Mouse (Mus musculus): ENCODE results near the gene Ccdc62.

Ccdc62 gene

DNA sequence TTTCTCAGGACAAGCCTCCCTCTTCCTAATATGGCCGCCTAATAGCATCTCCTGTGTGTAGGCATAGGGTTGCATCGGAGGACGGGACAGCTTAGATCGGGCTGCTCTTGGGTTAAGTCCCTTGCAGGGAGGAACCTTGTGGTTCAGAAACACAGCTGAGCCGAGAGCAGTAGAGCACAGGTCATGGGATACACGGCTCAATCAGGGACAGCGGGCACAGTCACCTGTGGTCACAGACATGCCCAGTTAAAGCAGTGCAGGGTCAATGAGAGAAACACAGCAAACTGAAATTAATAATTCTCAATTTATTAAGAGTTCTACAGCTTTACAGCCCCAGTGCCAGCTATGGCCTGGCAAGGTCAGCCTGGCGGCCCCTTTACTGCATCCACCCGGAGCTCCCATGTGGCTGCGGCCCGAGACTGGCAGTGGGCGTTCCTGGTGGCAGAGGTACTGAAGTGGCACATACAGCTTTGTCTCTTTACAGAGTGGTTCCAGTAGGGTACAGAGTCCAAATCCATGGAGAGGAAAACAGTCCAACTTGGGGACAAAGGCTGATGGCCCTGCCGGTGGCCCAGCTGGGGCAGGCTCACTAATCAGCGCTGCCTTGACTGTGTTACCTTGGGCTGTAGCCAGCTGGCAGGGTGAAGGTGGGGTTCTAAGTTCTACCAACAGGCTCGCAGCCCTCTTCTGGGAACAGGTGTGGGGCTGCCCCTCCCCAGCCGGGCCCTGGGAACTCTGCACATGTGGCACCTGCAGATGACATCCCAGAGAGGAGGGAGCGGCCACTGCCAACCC lies 74.1 kb downstream of the Ccdc62 start:
- DNase-seq (ENCODE audit: low spot score), result no peak

DNA sequence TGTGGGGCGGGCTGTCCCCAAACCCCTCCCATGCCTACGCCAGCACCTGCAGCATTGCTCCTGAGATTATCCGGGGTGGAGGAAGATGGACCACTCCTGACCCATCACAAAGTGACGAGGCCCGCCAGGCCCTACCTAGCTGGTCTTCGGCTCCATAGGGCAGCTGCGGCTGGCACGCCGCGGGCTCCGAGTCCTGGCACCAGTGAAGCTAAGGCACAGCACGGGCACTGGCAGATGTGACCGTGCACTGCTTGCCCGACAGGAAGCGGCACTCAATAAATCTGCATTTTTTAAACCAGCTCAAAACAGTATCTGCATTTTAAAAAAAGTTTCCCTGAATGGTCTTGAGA lies 74.6 kb downstream of the Ccdc62 start:
- DNase-seq (ENCODE audit: low spot score), result no peak

- DNase-seq (ENCODE audit: low spot score), result no peak
Measured at GRCm38 (mm10) chr5:124005591-124005990, 75.1 kb downstream of the Ccdc62 start.

DNA sequence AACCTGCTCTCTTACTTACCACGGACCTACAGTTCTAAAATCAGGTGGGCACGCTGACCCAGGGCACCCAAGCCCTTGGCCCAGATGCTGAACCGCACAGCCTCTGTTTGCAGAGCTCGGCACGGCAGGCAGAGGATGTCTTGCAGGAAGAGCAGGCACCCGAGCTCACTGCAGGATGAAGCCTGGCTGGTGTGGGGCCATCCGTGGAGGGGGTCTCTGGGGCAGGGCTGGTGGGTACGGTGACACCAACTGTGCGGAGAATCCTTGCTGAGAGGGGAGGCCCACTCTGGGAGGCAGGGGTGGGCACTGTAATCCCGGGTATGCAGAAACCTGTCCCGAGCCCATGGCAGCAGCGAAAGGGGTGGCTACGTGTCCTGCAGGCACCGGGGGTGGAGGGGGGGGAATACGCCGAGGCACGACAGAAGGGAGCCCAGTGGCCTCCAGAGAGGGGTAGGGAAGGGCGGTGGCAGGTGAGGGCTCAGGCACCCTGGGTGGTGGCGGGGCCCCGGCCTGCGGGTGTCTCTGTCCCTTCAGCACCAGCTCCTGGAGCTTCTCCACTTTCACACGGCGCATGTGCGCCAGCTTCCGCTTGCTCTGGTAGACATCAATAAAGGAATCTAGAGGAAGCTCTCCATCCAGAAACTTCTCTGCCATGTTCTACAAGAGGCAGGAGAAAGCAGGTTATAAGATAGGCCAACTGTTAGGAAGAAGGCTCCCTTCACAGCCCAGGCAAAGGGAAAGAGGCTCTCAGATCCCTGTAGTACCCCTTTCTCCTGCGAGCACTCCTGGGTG lies 75.8 kb downstream of the Ccdc62 start:
- no peak for DNase-seq (ENCODE audit: low spot score)

DNA sequence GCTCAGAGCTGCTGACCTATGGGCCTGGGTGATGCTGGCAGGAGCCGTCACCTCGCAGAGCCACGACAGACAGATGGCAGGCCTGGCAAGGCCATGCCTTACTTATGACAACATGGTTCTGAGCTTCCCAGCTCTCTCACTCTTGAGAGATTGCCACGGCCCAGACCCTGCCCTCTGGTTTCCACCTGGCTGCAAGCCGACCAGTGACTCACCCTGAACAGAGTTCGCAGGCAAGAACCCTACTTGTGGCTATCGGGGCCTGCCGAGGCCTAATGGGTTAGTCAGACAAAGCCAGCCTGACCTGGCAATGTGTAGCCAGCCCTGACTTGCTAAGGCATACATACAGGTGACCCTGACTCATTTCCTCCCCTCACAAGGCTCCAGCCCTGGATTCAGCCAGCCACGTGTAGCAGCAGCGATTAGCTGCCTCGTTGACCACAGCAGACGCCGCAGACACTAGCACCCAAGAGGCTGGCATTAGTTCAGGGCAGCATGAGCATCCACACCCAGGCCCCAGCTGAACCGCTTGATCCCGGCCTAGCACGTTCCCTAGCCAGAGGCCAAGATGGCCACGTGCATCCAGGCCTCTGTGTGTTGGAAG lies 76.5 kb downstream of the Ccdc62 start:
- no peak for DNase-seq (ENCODE audit: low spot score)

GRCm38 (mm10) chr5:124010077-124010476 lies 79.6 kb downstream of the Ccdc62 start:
- DNase-seq (ENCODE audit: low spot score), result no peak

GRCm38 (mm10) chr5:124010910-124011655 lies 80.6 kb downstream of the Ccdc62 start:
- peak; percentile 65 for DNase-seq (ENCODE audit: low spot score)

GRCm38 (mm10) chr5:124011927-124012326 lies 81.4 kb downstream of the Ccdc62 start:
- no peak for DNase-seq (ENCODE audit: low spot score)

DNA sequence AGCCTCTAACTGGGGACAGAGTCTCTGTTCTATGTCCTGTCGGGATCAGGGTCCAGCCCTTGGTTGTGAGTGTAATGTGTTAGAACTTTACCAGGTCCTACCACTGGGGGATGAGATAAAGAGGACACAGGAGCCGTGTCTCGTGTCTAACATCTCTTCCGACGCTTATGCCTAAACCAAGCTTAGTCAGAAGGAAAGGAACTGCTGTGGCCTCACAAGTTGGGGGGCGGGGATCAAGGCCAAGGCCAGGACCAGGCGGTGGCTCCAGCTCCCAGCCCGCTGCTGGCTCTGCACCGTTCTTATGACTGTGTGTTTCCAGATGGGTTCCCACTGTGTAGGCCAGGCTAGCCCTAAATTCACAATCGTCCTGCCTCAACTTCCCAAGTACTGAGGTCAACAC lies 82.4 kb downstream of the Ccdc62 start:
- no peak for DNase-seq (ENCODE audit: low spot score)

- DNase-seq (ENCODE audit: low spot score), result no peak
Measured at GRCm38 (mm10) chr5:124013747-124014146, 83.3 kb downstream of the Ccdc62 start.

- DNase-seq (ENCODE audit: low spot score), result no peak
Measured at GRCm38 (mm10) chr5:124014180-124014579, 83.7 kb downstream of the Ccdc62 start.

DNA sequence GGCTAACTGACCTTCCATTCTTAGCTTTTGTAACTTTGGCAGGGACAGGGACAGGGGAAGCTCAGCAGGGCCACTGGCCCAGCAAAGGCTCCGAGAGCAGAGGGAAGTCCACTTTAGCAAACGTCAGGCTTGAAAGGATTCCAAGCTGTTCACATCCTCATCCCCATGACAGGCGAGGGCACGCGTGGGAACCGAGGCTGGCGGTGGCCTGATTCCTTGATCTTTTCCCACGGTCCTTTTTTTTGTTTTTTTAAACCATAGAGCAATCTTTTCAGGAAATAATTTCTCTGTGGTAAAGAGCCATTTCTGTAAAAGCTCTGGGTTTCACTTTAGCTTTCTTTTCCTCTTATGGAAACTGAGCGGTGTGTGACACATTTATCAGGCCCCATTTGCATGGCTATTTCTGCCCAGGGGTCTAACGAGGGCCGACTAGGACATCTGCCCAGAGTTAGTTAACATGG lies 84.3 kb downstream of the Ccdc62 start:
- DNase-seq (ENCODE audit: low spot score), result no peak

DNA sequence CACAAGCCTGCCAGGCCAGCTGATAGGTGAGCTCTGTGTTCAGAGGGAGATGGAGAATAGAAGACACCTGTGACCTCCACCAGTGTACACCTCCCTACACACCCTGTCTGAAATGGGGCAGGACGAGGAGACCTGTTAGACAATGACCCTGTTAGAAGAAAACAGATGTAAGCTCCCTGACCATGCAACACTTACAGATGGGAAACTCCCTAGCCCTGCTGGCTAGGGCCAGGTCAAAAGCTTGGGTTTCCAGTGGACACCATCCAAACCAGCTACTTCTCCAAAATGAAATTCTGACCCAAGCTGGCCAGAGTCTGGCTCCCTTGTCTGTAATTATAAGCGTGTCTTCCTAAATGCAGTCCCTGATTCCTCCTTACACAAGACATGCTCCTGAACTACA lies 85.2 kb downstream of the Ccdc62 start:
- no peak for DNase-seq (ENCODE audit: low spot score)

GRCm38 (mm10) chr5:124016291-124016821 lies 85.9 kb downstream of the Ccdc62 start:
- DNase-seq (ENCODE audit: low spot score), result no peak

- no peak for DNase-seq (ENCODE audit: low spot score)
Measured at GRCm38 (mm10) chr5:124017941-124018340, 87.5 kb downstream of the Ccdc62 start.

GRCm38 (mm10) chr5:124018651-124019050 lies 88.2 kb downstream of the Ccdc62 start:
- DNase-seq (ENCODE audit: low spot score), result no peak

Measured in yolk sac, embryonic 10.5 days (tissue).